Mouse (Mus musculus) spleen, adult 2 months (tissue): ENCODE data around the gene Nlgn2. TPM values are rescaled to one million over a fixed set of nuclear protein-coding genes. Genes with fewer than 3 reads are reported as not detected.

ENCODE experiments used
- DNase-seq, 2 experiments: peaks; one replicate each; pipeline versions ENCODE4 v3.0.0 to v3.0.0-alpha.2; 2012 to 2021; ENCODE audit warnings: low spot score in 2 of 2, low read depth in 1 of 2
- H3K27ac ChIP-seq: fragments of 200-500 bp; 2 replicates; pipeline ENCODE4 v1.5.1; 2012; ENCODE audit warnings: low read length, inconsistent platforms; ENCODE audit not compliant: insufficient read depth
- H3K27me3 ChIP-seq: fragments of 200-500 bp; 2 replicates; pipeline ENCODE4 v1.6.1; 2012; ENCODE audit warnings: mild to moderate bottlenecking, moderate library complexity, low read length, inconsistent platforms; ENCODE audit not compliant: control insufficient read depth, insufficient read depth
- H3K36me3 ChIP-seq: fragments of 200-500 bp; 2 replicates; pipeline ENCODE4 v1.6.1; 2012; ENCODE audit warnings: mild to moderate bottlenecking, low read length, inconsistent platforms; ENCODE audit not compliant: control insufficient read depth, insufficient read depth
- H3K4me1 ChIP-seq: fragments of 200-500 bp; 2 replicates; pipeline ENCODE4 v1.6.1; 2011; ENCODE audit warnings: inconsistent platforms; ENCODE audit not compliant: control insufficient read depth, insufficient read depth, insufficient read length
- H3K4me3 ChIP-seq: fragments of 200-500 bp; 2 replicates; pipeline ENCODE4 v1.5.1; 2011; ENCODE audit warnings: mild to moderate bottlenecking, inconsistent platforms; ENCODE audit not compliant: insufficient read depth, insufficient read length; ENCODE audit errors: extremely low read depth
- CTCF ChIP-seq: fragments of 200-500 bp; IDR thresholded peaks from 2 replicates; pipeline ENCODE4 v1.5.1; 2011; ENCODE audit warnings: mild to moderate bottlenecking, inconsistent platforms; ENCODE audit not compliant: insufficient read depth, insufficient read length, insufficient replicate concordance; ENCODE audit errors: extremely low read depth
- POLR2A ChIP-seq: fragments of 200-500 bp; IDR thresholded peaks from 2 replicates; pipeline ENCODE4 v1.6.1; 2011; ENCODE audit warnings: low read depth, low read length, inconsistent platforms
- WGBS: fragments of 180-500 bp; shearing (Covaris S2); methylation state at CpG from one replicate; pipeline ENCODE4 v1.1.7; 2018; 5-methylcytosine and 5-hydroxymethylcytosine counted together
- polyA plus RNA-seq: library from polyadenylated mRNA; depleted of rRNA; stranded (reverse); fragments of >200 nt; gene quantifications from 2 replicates; pipeline ENCODE4 v1.2.3, GENCODE M21; 2012

Gene Nlgn2
- polyA plus RNA-seq, 1 experiment = 9.1 TPM

GRCm38 (mm10) chr11:69815155-69815554 lies 22.4 kb downstream of the Nlgn2 start, which contains the start of gene Gm39566:
Gm39566 (minus strand) TSS chr11:69815298.
- H3K4me3 ChIP-seq = no peak within 1 kb of the TSS
- no peaks in the 10 kb centered on the region for H3K4me1 ChIP-seq
- H3K27me3 ChIP-seq = no peaks in the 10 kb centered on the region; the same call in 1 of the 2 replicates
- no peak for DNase-seq
- H3K27ac ChIP-seq = no peak within 1 kb of the TSS
- WGBS = 70% methylated on average over 10 of the region's 10 CpGs
- H3K36me3 ChIP-seq = no peaks in the 10 kb centered on the region
- no peak for TF ChIP-seq CTCF
- no peak for TF ChIP-seq POLR2A

DNA sequence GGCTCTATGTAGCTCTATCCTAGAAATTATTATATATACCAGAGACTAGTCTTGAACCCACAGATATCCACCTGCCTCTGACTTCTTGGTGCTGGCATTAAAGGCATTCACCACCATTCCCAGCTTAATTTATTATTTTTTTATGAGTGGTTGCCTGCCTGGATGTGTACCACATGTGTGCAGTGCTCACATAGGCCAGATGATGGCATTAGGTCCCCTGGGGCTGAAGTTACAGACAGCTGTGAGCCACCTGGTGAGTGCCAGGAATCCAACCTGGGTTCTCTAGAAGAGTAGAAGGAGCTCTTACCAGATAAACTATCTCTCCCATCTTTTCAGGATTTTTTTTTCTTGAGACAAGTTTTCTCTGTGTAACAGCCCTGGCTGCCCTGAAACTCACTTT lies 27.3 kb downstream of the Nlgn2 start:
- Histone ChIP-seq H3K4me3 (no peak overlapping the region), H3K36me3 (no peaks in the 10 kb centered on the region), H3K27ac (no peak overlapping the region), H3K4me1 (no peaks in the 10 kb centered on the region), H3K27me3 (no peaks in the 10 kb centered on the region; the same call in none of the 2 replicates)
- no peak for DNase-seq
- TF ChIP-seq CTCF (no peak), POLR2A (no peak)

GRCm38 (mm10) chr11:69807641-69808040 lies 29.9 kb downstream of the Nlgn2 start:
- Histone ChIP-seq H3K27ac (no peak overlapping the region), H3K4me1 (peaks cover 12% of the 10 kb centered on the region), H3K27me3 (peaks cover 12% of the 10 kb centered on the region), H3K4me3 (no peak overlapping the region), H3K36me3 (no peaks in the 10 kb centered on the region)
- 89% methylated on average over 2 of the region's 2 CpGs for WGBS
- no peak for DNase-seq
- TF ChIP-seq CTCF (no peak), POLR2A (no peak)

GRCm38 (mm10) chr11:69806378-69806777 lies 31.2 kb downstream of the Nlgn2 start:
- peaks cover 17% of the 10 kb centered on the region for H3K4me1 ChIP-seq
- TF ChIP-seq POLR2A = no peak
- no peak for TF ChIP-seq CTCF
- H3K27ac ChIP-seq = no peak overlapping the region
- DNase-seq = no peak
- H3K4me3 ChIP-seq = no peak overlapping the region
- H3K27me3 ChIP-seq = peaks cover 22% of the 10 kb centered on the region
- H3K36me3 ChIP-seq = no peaks in the 10 kb centered on the region
- 88% methylated on average over 4 of the region's 4 CpGs for WGBS

GRCm38 (mm10) chr11:69804972-69805909 lies 32.3 kb downstream of the Nlgn2 start, which contains the start of gene Tmem102:
Tmem102 (minus strand) TSS chr11:69805624.
- DNase-seq = no peak
- TF ChIP-seq POLR2A (no peak), CTCF (no peak)
- Histone ChIP-seq H3K4me3 (no peak within 1 kb of the TSS), H3K27me3 (peaks cover 28% of the 10 kb centered on the region), H3K4me1 (peaks cover 28% of the 10 kb centered on the region), H3K27ac (no peak within 1 kb of the TSS), H3K36me3 (no peaks in the 10 kb centered on the region)
- 56% methylated on average over 29 of the region's 29 CpGs for WGBS

- peaks cover 33% of the 10 kb centered on the region for H3K4me1 ChIP-seq
- 51% methylated on average over 12 of the region's 12 CpGs for WGBS
- no peak for DNase-seq
- H3K4me3 ChIP-seq = no peak overlapping the region
- no peaks in the 10 kb centered on the region for H3K36me3 ChIP-seq
- TF ChIP-seq CTCF = no peak
- no peak for TF ChIP-seq POLR2A
- no peak overlapping the region for H3K27ac ChIP-seq
- peaks cover 28% of the 10 kb centered on the region for H3K27me3 ChIP-seq
Measured at GRCm38 (mm10) chr11:69804652-69804940, 33.0 kb downstream of the Nlgn2 start.
